Mouse (Mus musculus) liver, postnatal 0 days (tissue): ENCODE data around the gene Jpt2. TPM values are rescaled to one million over a fixed set of nuclear protein-coding genes. Genes with fewer than 3 reads are reported as not detected.

ENCODE experiments used
- ATAC-seq: fragments of 200-750 bp; cut with Nextera tagmentation; 2 replicates; pipeline ENCODE4 v1.8.0; 2017; ENCODE audit warnings: mild to moderate bottlenecking, moderate library complexity
- DNase-seq: peaks from one replicate; pipeline ENCODE4 v3.0.0-alpha.2; 2016
- H3K27ac ChIP-seq: fragments of 300-500 bp; sonication (generic); 2 replicates; pipeline ENCODE4 v1.5.1; 2014; ENCODE audit warnings: antibody characterized with exemption, moderate library complexity, mild to moderate bottlenecking, low read depth
- H3K27me3 ChIP-seq: fragments of 300-500 bp; sonication (generic); 2 replicates; pipeline ENCODE4 v1.6.1; 2014; ENCODE audit warnings: low read length, control low read depth, mixed read lengths; ENCODE audit not compliant: insufficient read depth
- H3K36me3 ChIP-seq: fragments of 300-500 bp; sonication (generic); replicated peaks from 2 replicates; pipeline ENCODE4 v1.6.1; 2014; ENCODE audit warnings: mild to moderate bottlenecking, control low read depth, low read length, moderate library complexity, mixed read lengths; ENCODE audit not compliant: insufficient read depth
- H3K4me1 ChIP-seq: fragments of 300-500 bp; sonication (generic); 2 replicates; pipeline ENCODE4 v1.6.1; 2014; ENCODE audit warnings: antibody characterized with exemption, mild to moderate bottlenecking, control low read depth; ENCODE audit not compliant: insufficient read depth
- H3K4me2 ChIP-seq: fragments of 300-500 bp; sonication (generic); 2 replicates; pipeline ENCODE4 v1.6.1; 2014; ENCODE audit warnings: low read depth, mild to moderate bottlenecking, low read length, moderate library complexity, mixed read lengths
- H3K4me3 ChIP-seq: fragments of 300-500 bp; sonication (generic); 2 replicates; pipeline ENCODE4 v1.5.1; 2014; ENCODE audit warnings: low read depth, low read length
- H3K9ac ChIP-seq: fragments of 300-500 bp; sonication (generic); replicated peaks from 2 replicates; pipeline ENCODE4 v1.6.1; 2014; ENCODE audit warnings: mild to moderate bottlenecking, moderate library complexity
- H3K9me3 ChIP-seq: fragments of 300-500 bp; sonication (generic); 2 replicates; pipeline ENCODE4 v1.6.1; 2016; ENCODE audit warnings: mild to moderate bottlenecking, control low read depth, low read length, mixed read lengths
- CTCF ChIP-seq: sonication (generic); IDR thresholded peaks from 2 replicates; pipeline ENCODE4 v1.5.1; 2016; ENCODE audit warnings: antibody characterized with exemption, low read depth
- EP300 ChIP-seq: IDR thresholded peaks from 2 replicates; pipeline ENCODE4 v1.6.1; 2016; ENCODE audit warnings: antibody characterized with exemption, low read depth, mild to moderate bottlenecking
- WGBS: fragments of 180-500 bp; shearing (Covaris S2); extraction: QIAGEN DNeasy Blood & Tissue Kit; methylation state at CpG from one replicate; pipeline ENCODE4 v1.1.7; 2014; ENCODE audit not compliant: insufficient replicate concordance; 5-methylcytosine and 5-hydroxymethylcytosine counted together
- polyA plus RNA-seq: library from polyadenylated mRNA; unstranded; fragments of >200 nt; fragmentation: Nextera tagmentation; extraction: Ambion mirVana; gene quantifications from 2 replicates; pipeline ENCODE4 v1.2.1, GENCODE M21; 2015

Jpt2 gene
- 22.4 and 25.1 TPM in 2 replicates for polyA plus RNA-seq

GRCm38 (mm10) chr17:24960135-24960851 lies at the start of gene Jpt2:
Gene Jpt2, minus strand, starts transcription at chr17:24960689.
- Histone ChIP-seq H3K9ac (peak within 1 kb of the TSS; percentile 87), H3K4me1 (peaks cover 11% of the 10 kb centered on the region), H3K27ac (peak within 1 kb of the TSS; percentile 81), H3K4me2 (peak within 1 kb of the TSS; percentile 88), H3K36me3 (peaks cover 37% of the 10 kb centered on the region), H3K27me3 (no peaks in the 10 kb centered on the region), H3K4me3 (peak within 1 kb of the TSS; percentile 87), H3K9me3 (no peaks in the 10 kb centered on the region)
- TF ChIP-seq CTCF (peak; percentile 80), EP300 (no peak)
- peak; percentile 99 for DNase-seq
- under 1% methylated on average over 45 of the region's 59 CpGs for WGBS
- peak; percentile 99 for ATAC-seq

- H3K36me3 ChIP-seq, result peaks cover 77% of the 10 kb centered on the region
- no peak for ATAC-seq
Measured at GRCm38 (mm10) chr17:25007480-25007879, 47.0 kb upstream of the Jpt2 start.

GRCm38 (mm10) chr17:25005102-25005501 lies 44.6 kb upstream of the Jpt2 start:
- H3K9ac ChIP-seq, result no peak overlapping the region
- H3K4me3 ChIP-seq, result no peak overlapping the region
- H3K27ac ChIP-seq, result no peak overlapping the region
- no peaks in the 10 kb centered on the region for H3K27me3 ChIP-seq
- WGBS, result 97% methylated on average over 3 of the region's 3 CpGs
- ATAC-seq (no peak), DNase-seq (no peak)
- TF ChIP-seq EP300 (no peak), CTCF (no peak)
- no peak overlapping the region for H3K4me2 ChIP-seq
- peaks cover 72% of the 10 kb centered on the region for H3K36me3 ChIP-seq
- no peaks in the 10 kb centered on the region for H3K9me3 ChIP-seq
- no peaks in the 10 kb centered on the region for H3K4me1 ChIP-seq

More at GRCm38 (mm10) chr17:25007480-25007879, 47.0 kb upstream of the Jpt2 start:
- H3K27me3 ChIP-seq, result no peaks in the 10 kb centered on the region
- H3K9me3 ChIP-seq, result no peaks in the 10 kb centered on the region
- H3K27ac ChIP-seq, result no peak overlapping the region
- H3K9ac ChIP-seq, result no peak overlapping the region
- no peak for DNase-seq
- TF ChIP-seq EP300 (no peak), CTCF (no peak)
- no peaks in the 10 kb centered on the region; the same call in 1 of the 2 replicates for H3K4me1 ChIP-seq
- H3K4me3 ChIP-seq, result no peak overlapping the region
- no peak overlapping the region for H3K4me2 ChIP-seq

GRCm38 (mm10) chr17:24994721-24995120 lies 34.2 kb upstream of the Jpt2 start:
- no peak overlapping the region for H3K4me3 ChIP-seq
- no peaks in the 10 kb centered on the region for H3K4me1 ChIP-seq
- no peak for DNase-seq
- H3K27me3 ChIP-seq, result no peaks in the 10 kb centered on the region
- ATAC-seq, result no peak
- no peak overlapping the region for H3K9ac ChIP-seq
- peaks cover 86% of the 10 kb centered on the region for H3K36me3 ChIP-seq
- no peak for TF ChIP-seq CTCF
- no peak for TF ChIP-seq EP300
- WGBS, result 92% methylated on average over 6 of the region's 6 CpGs
- no peak overlapping the region for H3K27ac ChIP-seq
- no peak overlapping the region for H3K4me2 ChIP-seq
- no peaks in the 10 kb centered on the region for H3K9me3 ChIP-seq

GRCm38 (mm10) chr17:24987221-24987620 lies 26.7 kb upstream of the Jpt2 start:
- TF ChIP-seq EP300 (no peak), CTCF (no peak)
- Histone ChIP-seq H3K27me3 (no peaks in the 10 kb centered on the region), H3K36me3 (peaks cover 96% of the 10 kb centered on the region), H3K9ac (no peak overlapping the region), H3K4me1 (no peaks in the 10 kb centered on the region), H3K27ac (no peak overlapping the region), H3K4me3 (no peak overlapping the region), H3K4me2 (no peak overlapping the region), H3K9me3 (no peaks in the 10 kb centered on the region)
- ATAC-seq, result no peak
- DNase-seq, result no peak
- WGBS, result 88% methylated on average over 6 of the region's 6 CpGs

GRCm38 (mm10) chr17:24960852-24961715 lies 595 bp upstream of the Jpt2 start:
- peak; percentile 17 for TF ChIP-seq CTCF
- no peak for TF ChIP-seq EP300
- Histone ChIP-seq H3K4me1 (peaks cover 11% of the 10 kb centered on the region), H3K27me3 (no peaks in the 10 kb centered on the region), H3K9ac (peak overlapping the region; percentile 40; the same call in 1 of the 2 replicates), H3K36me3 (peaks cover 41% of the 10 kb centered on the region), H3K4me3 (peak overlapping the region; percentile 87), H3K27ac (peak overlapping the region; percentile 59; the same call in 1 of the 2 replicates), H3K9me3 (no peaks in the 10 kb centered on the region), H3K4me2 (peak overlapping the region; percentile 88)
- WGBS, result 11% methylated on average over 21 of the region's 21 CpGs
- ATAC-seq, result peak; percentile 47
- DNase-seq, result no peak
